Mouse (Mus musculus): ENCODE measurements at regions not wholly inside any gene's neighbourhood (a gene's known extent, or its start where the extent isn't known, plus 50 kb on each side); places are given as distances from the start of the nearest gene placed in this dataset.
"Not testable (repeated sequence)": the region's sequence is repeated elsewhere in the genome, so short reads cannot be mapped to it uniquely, and the experiment has no call there.

DNA sequence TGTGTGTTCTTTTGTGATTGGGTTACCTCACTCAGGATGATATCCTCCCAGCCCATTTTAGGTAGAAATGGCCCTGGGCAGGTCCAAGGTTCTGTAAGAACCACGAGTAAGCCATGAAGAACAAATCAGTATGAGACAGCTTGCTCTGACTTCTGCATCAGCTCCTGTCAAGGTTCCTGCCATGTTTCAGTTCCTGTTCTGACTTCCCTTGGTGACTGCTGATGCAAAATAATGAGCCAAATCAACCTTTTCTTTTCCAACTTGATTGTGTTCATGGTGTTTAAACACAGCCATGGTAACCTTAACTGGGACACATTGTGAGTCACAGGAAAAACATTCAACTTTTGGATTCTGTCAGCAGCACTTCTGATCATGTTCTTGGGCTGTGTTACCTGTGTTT, 667.4 kb upstream of the Igfbp7 start:
- CTCF ChIA-PET, result no interaction called here
- POLR2A ChIA-PET, result no interaction called here

DNA sequence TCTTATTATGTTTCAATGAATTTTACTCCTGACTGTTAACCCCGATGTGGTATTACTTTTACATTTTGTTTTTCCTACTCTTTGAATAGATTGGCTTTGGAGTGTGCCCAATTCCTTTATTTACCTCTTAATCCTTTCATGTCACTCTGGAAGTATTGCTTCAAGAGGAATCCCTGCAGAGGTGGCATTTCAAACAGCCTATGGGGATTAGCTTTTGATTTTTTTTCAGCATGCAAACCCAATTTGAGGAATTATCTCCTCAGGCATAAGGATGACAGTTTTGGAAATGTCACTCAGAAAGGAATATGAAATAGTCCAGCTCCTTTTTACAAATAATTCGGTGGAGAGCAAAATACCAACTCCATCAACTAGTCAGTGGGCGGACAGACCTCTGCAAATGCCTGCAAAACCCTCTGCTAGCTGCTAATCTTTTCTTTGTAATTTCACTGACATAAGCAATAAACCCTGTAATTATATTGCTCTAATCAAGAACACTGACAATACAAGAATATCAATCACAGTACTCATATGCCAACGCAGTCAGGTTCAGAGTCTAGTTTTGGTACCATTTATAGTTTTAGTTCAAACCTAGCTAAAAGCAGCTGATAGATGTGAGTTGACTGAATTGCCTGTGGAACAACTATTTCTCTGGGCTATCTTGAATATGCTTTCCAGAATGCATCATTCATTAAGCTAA, 624.9 kb upstream of the Igfbp7 start:
- ChIA-PET CTCF (no interaction called here), POLR2A (no interaction called here)

DNA sequence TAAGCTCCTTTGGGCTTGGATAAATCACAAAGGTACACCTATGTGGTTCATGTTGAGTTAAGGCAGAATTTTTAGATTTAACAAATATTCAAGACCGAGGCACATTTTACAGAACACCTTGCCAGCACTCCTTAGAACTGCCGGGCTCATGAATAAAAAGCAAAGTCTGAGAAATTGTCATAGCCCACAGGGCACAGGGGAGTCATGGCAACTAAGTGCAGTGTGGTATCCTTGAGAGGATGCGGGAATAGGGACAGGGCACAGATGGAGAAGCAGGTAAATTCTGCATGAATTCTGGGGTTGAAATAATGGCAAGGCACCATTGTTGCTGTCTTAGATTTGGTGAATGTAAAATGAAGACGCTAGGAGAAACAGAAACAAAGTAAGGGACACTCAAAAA, 609.7 kb upstream of the Igfbp7 start:
- ChIA-PET POLR2A (no interaction called here), CTCF (no interaction called here)

DNA sequence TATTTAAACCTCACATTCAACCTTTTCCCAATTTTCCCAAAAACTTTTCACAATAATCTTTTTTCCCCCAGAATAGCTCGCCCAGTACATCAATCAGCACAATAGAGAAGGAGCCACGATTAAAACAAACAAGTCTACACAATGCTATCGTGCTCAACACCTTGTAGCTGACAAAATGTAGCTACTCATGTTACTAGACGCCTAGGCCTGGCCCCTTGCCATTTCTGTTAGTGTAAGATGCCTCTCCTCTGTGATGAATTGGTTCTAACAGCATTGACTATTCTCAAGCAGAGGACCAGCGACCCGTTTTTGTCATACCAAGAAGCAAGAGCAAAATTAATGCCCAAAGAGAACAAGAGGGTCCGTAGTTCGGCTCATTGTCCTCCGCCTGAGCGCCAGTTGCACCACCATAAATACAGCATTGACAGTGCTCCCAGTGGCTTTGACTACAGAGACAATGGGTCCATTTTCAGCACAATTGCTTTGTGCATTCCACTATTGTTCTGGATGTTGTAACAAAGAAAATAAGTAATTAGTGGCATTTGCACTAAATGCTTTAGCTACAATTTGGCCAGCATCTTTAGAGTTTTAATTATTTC, 578.7 kb upstream of the Igfbp7 start:
- ChIA-PET POLR2A (no interaction called here), CTCF (no interaction called here)

DNA sequence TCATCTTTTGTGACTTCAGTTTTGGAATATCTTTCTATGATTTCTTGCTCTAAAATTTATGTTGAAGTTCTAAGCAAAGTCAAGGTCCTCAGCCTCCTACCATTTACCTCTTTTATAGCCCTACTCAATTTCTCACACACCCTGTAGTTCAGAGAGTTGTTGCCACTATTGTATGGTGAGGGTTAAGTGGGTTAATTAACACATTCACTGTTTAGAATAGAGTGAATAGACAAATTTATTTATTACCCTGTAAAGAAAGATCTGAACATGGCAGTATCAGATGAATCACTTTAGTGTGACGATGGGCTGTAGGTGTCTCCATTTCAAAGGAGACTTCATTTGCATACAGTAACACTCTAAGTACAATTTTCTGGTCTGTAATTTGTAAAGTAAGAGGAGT, 577.4 kb upstream of the Igfbp7 start:
- ChIA-PET POLR2A (no interaction called here), CTCF (no interaction called here)

DNA sequence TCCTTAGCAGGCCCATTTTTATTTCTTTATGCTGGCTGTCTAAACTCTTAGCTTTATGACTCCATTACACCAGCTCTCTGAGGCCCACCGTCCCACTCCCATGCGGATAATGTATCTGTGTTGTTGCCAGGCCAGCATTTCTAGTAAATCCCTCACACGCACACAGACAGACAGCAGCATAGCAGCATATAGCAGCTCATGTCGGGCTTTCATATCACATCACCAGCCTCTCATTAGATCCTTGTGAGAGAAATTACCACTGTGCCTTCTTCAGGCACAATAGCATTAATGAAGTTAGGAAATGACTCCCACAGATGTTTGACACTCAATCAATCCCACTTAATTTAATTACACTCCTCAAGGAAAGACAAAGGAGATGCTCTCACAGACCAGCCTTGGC, 532.2 kb upstream of the Igfbp7 start:
- POLR2A ChIA-PET, CTCF ChIA-PET: not testable (repeated sequence)

DNA sequence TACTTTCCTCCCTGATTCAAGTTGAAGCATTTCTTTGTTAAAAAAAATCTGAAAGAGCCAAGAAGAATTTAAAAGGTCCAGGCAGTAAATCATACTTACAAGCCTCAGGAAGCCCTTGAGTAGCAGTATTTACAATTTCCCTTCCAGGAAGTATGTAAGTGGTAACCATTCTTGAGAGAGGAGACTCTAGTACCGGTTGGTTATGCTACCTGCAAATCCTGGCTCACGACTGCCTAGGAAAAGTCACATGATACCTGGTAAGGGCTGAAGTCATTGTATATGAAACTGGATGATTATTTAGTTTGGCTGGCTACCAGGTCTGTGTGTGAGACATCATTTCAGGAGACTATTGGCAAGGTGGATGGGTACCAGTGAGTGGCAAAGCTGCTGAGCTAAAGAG, 524.0 kb upstream of the Igfbp7 start:
- POLR2A ChIA-PET, result no interaction called here
- CTCF ChIA-PET, result no interaction called here

DNA sequence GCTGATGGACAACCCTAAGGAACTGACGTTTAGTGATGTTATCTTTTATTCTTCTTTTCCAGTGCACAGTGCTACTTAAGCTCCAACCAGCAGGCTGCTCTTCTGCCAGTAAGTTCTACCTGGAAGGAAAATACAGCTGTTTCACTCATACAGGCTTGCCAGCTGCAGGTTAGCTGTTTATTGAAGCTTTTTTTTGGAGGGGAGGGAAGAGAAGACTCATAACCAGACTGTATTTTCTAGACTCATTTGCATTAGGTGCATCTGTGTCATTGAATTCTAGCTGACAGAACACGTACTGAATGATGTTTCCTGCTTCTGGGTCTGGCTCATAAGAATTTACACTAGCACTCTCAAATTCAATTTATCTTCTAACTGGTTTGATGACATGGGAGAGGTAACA, 513.3 kb upstream of the Igfbp7 start:
- CTCF ChIA-PET, result interaction anchor here in 1 of 4 experiments (1.7 kb wide), 1 partner anchor 12 kb away, joined by 4 read pairs; no protein-coding TSS in a partner anchor

DNA sequence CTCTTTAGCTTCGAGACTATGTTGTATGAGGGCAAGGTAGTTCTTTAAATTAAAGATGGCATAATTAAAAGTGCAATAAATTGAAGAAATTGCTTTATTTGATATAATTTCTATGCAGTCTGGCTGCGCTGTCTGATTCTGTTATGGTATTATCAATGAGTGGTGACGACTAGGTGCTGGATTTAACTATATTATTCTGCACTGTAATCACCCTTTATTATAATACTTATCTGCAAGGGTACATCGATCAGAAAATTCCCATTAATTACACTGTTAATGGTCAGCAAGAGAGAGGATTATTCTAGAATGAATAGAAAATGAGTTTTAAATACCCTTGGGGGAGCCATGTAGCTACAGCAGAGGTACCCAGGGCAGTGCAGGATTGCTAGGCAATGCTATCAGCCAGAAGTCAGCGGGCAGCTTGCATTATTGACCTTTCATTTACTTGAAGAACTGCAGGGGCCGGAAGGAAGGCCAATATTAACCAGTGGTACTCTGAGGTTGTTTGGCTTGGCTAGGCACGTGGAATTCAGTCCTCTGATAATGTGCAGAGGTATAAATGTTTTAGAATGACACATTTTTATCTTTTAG, 509.3 kb upstream of the Igfbp7 start:
- POLR2A ChIA-PET, result no interaction called here
- CTCF ChIA-PET, result interaction anchor here in 2 of 4 experiments (0.5 to 1.1 kb wide), 2 partner anchors 8 to 212 kb away, joined by 3 to 5 read pairs; no protein-coding TSS in a partner anchor

More for the DNA sequence above, 513.3 kb upstream of the Igfbp7 start:
- POLR2A ChIA-PET, result no interaction called here

DNA sequence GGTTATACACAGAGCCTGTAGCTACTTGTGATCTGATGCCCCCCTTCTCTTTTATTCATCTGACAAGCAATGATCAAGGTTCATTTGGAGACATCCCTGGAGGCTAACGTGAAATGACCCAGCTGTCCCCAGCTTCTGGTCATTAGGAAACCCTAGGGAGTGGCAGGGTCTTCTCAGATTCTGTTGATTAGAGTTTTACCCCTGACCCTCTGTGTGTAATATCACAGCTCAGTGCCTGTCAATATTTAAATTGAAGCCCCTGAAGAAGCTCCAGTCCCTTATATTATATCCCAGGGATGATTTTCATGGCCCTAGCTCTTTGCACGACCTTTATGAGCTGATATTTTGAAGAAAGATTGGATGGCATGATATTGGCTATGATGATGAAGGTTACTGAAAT, 508.5 kb upstream of the Igfbp7 start:
- POLR2A ChIA-PET, result no interaction called here
- CTCF ChIA-PET, result interaction anchor here in 1 of 4 experiments (0.5 kb wide), 1 partner anchor 211 kb away, joined by 5 read pairs; no protein-coding TSS in a partner anchor

DNA sequence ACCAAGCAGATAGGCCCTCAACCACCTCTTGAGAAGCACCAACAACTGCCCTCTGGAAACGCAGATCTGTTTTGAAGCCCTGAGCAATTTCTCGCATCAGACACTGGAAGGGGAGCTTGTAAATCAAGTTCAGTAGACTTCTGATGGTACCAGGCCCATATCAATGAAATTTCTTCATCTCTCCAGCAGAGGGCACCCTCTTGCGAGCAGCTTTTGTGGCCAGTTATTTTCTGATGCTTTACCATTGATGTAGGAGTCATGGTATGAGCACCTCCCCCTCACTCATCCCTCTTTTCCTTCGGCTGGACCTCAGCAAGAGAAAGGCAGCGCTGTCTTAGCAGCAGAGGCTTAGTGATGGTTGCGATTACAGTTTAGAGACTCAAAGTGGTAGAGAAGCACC, 501.4 kb upstream of the Igfbp7 start:
- ChIA-PET CTCF (interaction anchor here in 3 of 4 experiments (0.6 to 1.7 kb wide), 11 partner anchors 9 to 449 kb away, joined by 3 to 4 read pairs (median 3); no protein-coding TSS in a partner anchor), POLR2A (no interaction called here)

DNA sequence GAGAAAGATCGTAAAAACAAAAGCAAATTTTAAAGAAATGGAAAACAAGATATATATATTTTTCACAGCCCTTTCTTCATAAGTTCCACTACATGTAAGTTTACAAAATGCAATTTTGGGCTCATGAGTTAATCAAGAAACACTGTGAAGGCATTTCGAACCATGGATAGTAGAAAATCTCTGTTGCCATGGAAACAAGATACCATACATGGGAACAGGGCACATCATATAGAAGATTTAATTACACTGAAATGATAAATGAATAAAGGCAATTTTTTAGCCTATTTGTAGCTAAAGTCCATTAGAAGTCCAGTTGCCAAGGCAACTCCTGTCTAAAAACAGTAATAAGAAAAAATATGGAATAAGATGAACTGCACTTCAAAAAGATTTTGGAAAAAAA, 484.2 kb upstream of the Igfbp7 start:
- CTCF ChIA-PET, POLR2A ChIA-PET: not testable (repeated sequence)

DNA sequence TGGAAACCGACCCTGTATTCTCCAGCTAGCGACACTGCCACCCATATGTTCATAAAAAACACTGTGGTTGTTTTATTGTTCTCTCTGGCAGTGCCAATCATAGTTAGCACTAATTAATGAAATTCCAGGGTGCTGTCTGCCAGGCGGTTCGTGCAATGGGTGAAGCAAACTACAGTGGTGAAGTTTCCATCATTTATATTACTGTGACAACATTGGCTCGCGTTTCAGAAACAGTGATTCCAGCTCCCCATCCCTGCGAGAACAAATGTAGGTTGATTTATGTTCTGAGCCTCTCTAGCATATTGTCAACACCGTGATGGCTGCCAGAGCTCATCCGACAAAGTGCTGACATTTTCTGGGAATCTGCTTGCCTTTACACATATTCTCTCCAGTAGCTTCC, 480.7 kb upstream of the Igfbp7 start:
- POLR2A ChIA-PET, result interaction anchor here in 1 of 4 experiments (0.6 kb wide), 1 partner anchor 27 kb away, joined by 3 read pairs; no protein-coding TSS in a partner anchor
- CTCF ChIA-PET, result interaction anchor here in 1 of 4 experiments (0.6 kb wide), 1 partner anchor 35 kb away, joined by 3 read pairs; no protein-coding TSS in a partner anchor

DNA sequence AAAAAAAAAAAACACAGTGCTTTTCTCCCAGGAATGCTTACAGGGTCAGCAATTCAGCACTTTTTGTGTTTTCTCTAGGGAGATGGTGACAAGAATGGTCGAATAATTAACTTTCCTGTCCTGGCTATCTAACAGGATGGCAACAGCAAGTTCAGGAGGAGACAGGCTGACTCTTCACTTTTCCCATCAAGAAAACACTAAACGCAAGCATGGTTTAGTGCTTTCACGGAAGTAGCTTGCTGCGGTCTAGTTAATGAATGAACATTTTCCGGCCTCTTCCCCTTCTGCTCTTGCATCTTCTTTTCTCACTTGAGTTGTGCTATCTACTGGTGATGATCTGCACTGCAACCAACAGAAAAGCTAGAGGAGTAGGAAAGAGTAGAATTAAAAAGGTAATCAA, 463.6 kb upstream of the Igfbp7 start:
- CTCF ChIA-PET, result interaction anchor here in 1 of 4 experiments (0.6 kb wide), 1 partner anchor 382 kb away, joined by 4 read pairs; no protein-coding TSS in a partner anchor
- POLR2A ChIA-PET, result no interaction called here

DNA sequence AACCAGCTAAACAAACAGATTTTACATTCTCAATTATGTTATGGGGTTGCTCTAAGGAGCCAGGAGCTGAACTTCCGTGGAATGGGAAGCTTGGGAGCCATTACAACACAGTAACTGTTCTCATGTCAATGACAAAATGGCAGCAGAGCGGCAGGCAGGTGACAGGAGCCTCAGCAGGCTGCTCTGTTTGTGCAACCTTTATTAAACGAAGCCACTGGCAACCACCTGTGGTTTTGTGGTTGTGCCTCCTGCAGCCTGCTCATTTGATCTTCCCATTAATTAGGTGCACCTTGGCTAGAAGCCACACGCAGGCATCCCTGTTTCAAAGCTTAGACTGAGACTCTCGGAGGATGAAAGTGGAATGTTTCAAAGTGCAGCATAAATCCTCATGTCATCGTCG, 457.5 kb upstream of the Igfbp7 start:
- POLR2A ChIA-PET, result no interaction called here

DNA sequence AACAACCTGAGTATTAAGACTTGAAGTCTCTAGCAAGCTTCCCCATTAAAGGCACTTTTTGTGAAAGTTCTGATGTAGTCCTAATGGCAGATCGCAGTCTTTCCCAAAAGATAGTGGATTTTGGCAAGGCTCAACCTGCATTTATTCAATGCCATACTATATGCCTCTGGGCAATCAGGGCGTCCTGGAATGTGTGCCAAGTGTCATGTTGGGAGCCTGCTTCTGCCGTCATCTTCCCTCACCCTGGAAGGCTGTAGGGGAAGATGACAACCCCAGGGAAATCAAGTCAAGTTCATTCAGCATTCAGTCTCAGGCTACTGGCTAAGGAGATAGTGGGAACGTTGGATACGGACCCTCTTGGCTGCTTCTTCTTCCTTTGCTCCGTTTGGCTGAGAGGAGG, 447.4 kb upstream of the Igfbp7 start:
- POLR2A ChIA-PET, result no interaction called here

More for the DNA sequence above, 457.5 kb upstream of the Igfbp7 start:
- CTCF ChIA-PET, result no interaction called here

DNA sequence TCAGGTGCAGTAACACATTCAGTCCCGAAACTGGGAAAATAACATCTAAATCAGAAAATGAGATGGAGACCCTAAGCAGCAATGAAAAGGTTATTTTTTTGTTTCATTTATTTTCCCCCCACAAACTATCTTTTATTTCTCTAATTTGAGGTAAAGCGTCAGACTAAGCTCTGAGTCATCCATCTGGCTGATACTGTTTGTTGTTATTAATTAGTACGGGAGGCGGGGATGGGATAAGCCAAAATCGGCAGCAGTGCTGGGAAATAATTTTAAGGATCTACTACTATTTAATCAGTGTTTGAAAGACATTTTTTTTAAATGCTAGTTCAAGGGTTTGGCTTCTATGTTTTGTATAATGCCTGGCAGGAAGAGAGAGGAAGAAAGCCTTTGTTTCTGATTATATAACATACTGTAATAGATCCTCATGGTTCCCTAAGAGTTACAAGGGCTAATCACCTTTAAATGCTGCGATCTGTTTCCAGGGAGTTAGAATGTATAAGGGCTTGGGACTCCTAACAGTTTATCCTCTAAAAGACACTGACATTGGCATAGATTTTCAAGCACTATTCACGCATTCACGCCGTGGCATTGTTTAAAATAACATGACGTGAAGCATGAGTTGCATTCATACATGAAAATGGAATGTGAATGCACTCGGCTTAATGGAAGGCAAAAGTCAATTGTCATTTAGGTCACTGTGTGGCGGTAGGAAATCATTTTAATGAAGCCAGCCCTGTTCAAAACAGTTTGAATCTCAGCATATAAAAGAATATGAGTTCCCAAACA, 446.4 kb upstream of the Igfbp7 start:
- POLR2A ChIA-PET, result no interaction called here
- CTCF ChIA-PET, result no interaction called here

More for the DNA sequence above, 447.4 kb upstream of the Igfbp7 start:
- CTCF ChIA-PET, result no interaction called here

DNA sequence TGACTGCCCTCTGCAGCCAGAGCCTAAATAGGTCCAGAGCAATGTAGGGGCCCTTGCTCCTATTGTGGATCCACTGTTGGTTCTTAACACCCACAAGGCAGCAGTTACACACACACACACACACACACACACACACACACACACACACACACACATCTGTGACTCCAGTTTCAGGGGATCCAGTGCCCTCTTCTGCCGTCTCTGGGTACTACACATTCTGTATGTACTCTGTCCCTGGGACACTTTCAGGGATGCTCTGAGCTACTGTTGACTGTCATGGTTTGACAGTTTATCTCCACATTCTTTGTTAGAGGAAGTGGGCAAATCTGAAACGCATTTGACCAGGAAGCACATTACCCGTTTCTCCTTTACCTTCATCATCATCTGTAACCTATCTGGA, 443.8 kb upstream of the Igfbp7 start:
- CTCF ChIA-PET, result interaction anchor here in 3 of 4 experiments (0.6 to 1.0 kb wide), 4 partner anchors 8 to 1454 kb away, joined by 3 to 7 read pairs (median 3); no protein-coding TSS in a partner anchor
- POLR2A ChIA-PET, result no interaction called here

DNA sequence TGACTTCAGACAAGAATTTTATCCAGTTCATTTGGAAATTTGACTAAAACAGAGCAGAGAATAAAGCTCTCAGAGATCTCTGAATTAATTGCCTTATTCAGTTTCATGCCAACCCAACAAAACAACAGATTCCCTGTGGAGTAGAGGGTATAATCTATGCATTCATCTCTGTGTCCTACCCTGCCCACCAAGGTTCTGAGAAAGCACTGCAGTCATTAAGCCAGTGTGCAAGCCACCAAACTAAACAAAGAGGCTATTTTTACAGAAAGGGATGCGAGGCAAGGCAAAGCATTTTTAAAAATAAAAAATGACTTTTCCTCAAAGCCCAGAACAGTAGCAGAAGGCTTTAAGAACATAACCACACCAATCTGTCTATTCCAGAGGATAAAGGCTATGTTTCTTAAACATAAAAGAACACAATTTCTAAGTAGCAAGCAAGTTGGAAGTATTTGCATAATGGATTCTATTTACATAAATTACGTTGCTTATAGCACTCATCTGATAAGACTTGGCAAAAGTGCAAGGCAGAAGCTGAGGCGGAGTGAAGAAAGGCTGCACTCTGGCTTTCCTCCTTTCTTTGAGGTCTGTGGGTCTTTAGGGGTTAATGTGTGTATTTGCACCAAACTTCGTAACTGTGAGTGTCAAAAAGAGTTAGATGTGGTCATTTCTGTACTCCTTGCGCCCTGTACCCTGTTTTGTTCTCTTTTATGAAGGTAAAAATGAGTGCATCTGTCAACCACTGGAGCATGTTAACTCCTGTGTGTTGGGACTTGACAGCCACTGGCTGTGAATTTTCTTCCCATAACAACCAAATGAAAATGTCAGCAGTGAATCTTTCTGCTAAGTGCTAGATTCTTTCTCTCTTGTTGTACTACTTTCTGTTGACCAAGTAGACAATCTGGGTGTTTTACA, 430.6 kb upstream of the Igfbp7 start:
- CTCF ChIA-PET, result no interaction called here
- POLR2A ChIA-PET, result no interaction called here
